ENCODE assay signal across 9 mouse cellular contexts in the genomic region with DNA sequence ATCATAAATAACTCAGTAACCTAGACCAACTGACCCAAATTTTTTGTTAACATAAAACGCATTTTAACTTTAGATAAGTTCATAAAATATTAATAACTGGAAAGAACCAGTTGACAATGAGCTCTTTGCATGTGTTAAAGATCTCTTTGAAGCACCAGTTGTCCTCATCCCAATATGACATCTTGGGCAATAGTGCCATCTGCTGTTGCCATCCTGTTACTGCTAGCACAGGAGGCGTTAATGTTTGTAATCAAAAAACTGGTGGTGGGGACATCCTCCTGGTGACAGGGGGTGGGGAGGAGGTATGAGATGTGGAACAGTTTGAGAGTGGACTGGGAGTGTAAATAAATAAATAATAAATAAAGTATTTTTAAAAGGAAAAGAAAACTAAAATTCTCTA. TPM values are rescaled to one million over a fixed set of nuclear protein-coding genes. Genes with fewer than 3 reads are reported as not detected.
DNase-seq lines count a peak whose midpoint lies in the region; ATAC-seq and TF ChIP-seq lines count a peak whose summit lies in the region.
"Had no signal": no experiment of that assay in that cellular context is flagged by ENCODE, and none has a peak within 500 bp of the region (broad histone marks: within the 10 kb centered on the region; RNA-seq: fewer than 3 reads in every experiment).

No protein-coding gene starts in this region.

- peak; percentile 97 for TF ChIP-seq CTCF in Patski (IDR thresholded peaks at IDR 0.05)
- TF ChIP-seq CTCF in left cerebral cortex, adult 2 months (IDR thresholded peaks at IDR 0.05): peak; percentile 89

- H3K4me1 ChIP-seq in liver, embryonic 12.5 days: no peaks in the 10 kb centered on the region

- H3K9me3 ChIP-seq in liver, embryonic 12.5 days (replicated peaks): no peaks in the 10 kb centered on the region

- H3K9ac ChIP-seq in liver, embryonic 12.5 days: no peak overlapping the region

- no peak overlapping the region for H3K4me3 ChIP-seq in liver, embryonic 12.5 days
- no peak overlapping the region for H3K4me3 ChIP-seq in left cerebral cortex, adult 2 months
- H3K4me3 ChIP-seq: erythroblast, embryonic 14.5 days had no signal

- DNase-seq in liver (peak; percentile 23), Patski (ENCODE audit: low read depth, low spot score) (no peak)
- peak; percentile 56 to 71 for DNase-seq in left cerebral cortex, adult 2 months (ENCODE audit: extremely low spot score in 1 of 2, low spot score in 2 of 2)
- peak; percentile 52 for DNase-seq in naive thymus-derived CD4-positive, alpha-beta T cell, adult 2 months (ENCODE audit: low read depth)
- DNase-seq in thymus, postnatal 14 days: peak; percentile 47

- no peak overlapping the region for H3K27ac ChIP-seq in liver, embryonic 12.5 days
- H3K27ac ChIP-seq in left cerebral cortex, adult 2 months: no peak overlapping the region

- CTCF ChIA-PET in Patski (lab: Charles Lee): interaction anchor here (0.7 to 4.0 kb wide), 17 partner anchors 8 to 1013 kb away, joined by 3 to 23 read pairs (median 4); partner anchors contain the start of gene Gfm1

- WGBS in liver, embryonic 12.5 days (ENCODE audit: insufficient replicate concordance): 5% methylated on average over 2 of the region's 2 CpGs

- POLR2A ChIA-PET in Patski (lab: Charles Lee): interaction anchor here (0.6 kb wide), 1 partner anchor 1043 kb away, joined by 3 read pairs; no protein-coding TSS in a partner anchor

- intact Hi-C loops in left cerebral cortex, adult 2 months (cut with DNase I): loop anchor here (1.0 to 10.0 kb wide), 3 partner anchors 360 to 1012 kb away; partner anchors contain the start of genes Rsrc1 and Shox2

- no peaks in the 10 kb centered on the region for H3K27me3 ChIP-seq in liver, embryonic 12.5 days (replicated peaks)
- no peaks in the 10 kb centered on the region for H3K27me3 ChIP-seq in Patski

- in situ Hi-C loops in Patski (cut with MboI; ENCODE audit: low pct_unique_long_range_greater_than_20kb): loop anchor here (5.0 to 10.0 kb wide), 4 partner anchors 360 to 1340 kb away; partner anchors contain the start of genes Rsrc1 and Shox2

- H3K36me3 ChIP-seq in liver, embryonic 12.5 days: no peaks in the 10 kb centered on the region

- H3K4me2 ChIP-seq in liver, embryonic 12.5 days: no peak overlapping the region

- ATAC-seq in liver, embryonic 12.5 days: no peak
- ATAC-seq in Patski: peak; percentile 57
- ATAC-seq in common myeloid progenitor, adult 5-6 weeks (replicated peaks; ENCODE audit: low read depth, poor library complexity, severe bottlenecking): peak; percentile 93
- peak; percentile 45 to 75; a peak in 3 of 4 replicates for ATAC-seq in hematopoietic stem cell, adult 5-6 weeks (replicated peaks in 1 of 2; ENCODE audit: insufficient read depth in 1 of 2, low FRiP score in 2 of 2, low TSS enrichment in 1 of 2, low read depth in 1 of 2, poor library complexity in 2 of 2, severe bottlenecking in 2 of 2)

RNA-seq across cellular contexts. Expression of gene Mlf1, which starts 29.3 kb away (rescaled TPM):
- 2.5 and 2.6 TPM in 2 replicates for polyA plus RNA-seq in liver, embryonic 12.5 days (2016; fragmentation: Nextera tagmentation; extraction: Ambion mirVana)
- polyA plus RNA-seq in Patski (2021): 6.7 TPM
- total RNA-seq in common myeloid progenitor, adult 5-6 weeks (2017): 1.9 and 2.5 TPM in 2 replicates
- total RNA-seq in hematopoietic stem cell, adult 5-6 weeks (2017): 0.55 and 2.2 TPM in 2 replicates
- 1 to 10 TPM in 1 of 2 experiments, under 1 TPM in 1; 0.96 to 1.2 TPM for total RNA-seq in left cerebral cortex, adult 2 months (2021)
- polyA plus RNA-seq: erythroblast, embryonic 14.5 days had no signal

RNA-seq across cellular contexts. Expression of gene Gm17402, which starts 30.4 kb away (rescaled TPM):
- not detected in 2 replicates for polyA plus RNA-seq in liver, embryonic 12.5 days (2016; fragmentation: Nextera tagmentation; extraction: Ambion mirVana)
- not detected for polyA plus RNA-seq in Patski (2021)
- not detected in 2 replicates for total RNA-seq in common myeloid progenitor, adult 5-6 weeks (2017)
- not detected in 2 replicates for total RNA-seq in hematopoietic stem cell, adult 5-6 weeks (2017)
- not detected for total RNA-seq in left cerebral cortex, adult 2 months (2021)
- polyA plus RNA-seq: erythroblast, embryonic 14.5 days had no signal
